Mouse (Mus musculus): Measurements from ENCODE around the gene Snx25. TPM values are rescaled to one million over a fixed set of nuclear protein-coding genes. Genes with fewer than 3 reads are reported as not detected.
"Not testable (repeated sequence)": the region's sequence is repeated elsewhere in the genome, so short reads cannot be mapped to it uniquely, and the experiment has no call there.

Gene Snx25
- total and polyA plus RNA-seq, 2 experiments from 2014 or later, result 2.4 to 14.7 TPM

DNA sequence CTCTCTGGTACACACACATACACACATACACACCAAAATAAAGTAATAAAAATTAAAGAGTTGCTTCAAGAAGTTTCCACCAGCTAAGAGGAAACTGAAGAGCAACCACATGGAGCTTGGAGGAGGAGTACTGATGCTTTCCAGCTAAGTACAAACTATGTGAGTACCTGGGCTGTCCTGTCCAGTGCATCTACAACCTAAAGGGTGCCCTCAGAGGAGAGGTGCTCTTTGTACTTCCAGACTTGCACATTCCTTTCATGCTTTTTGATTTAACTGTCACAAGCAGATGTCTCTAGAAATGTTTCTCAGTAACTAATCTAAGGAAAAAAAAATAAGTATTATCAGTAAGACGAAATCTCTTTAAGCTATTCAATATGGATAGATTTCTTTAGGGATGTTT is 14.6 kb downstream of the Snx25 start:
- TF ChIP-seq CTCF (IDR thresholded peaks at IDR 0.05; ENCODE audit: low read depth), result no peak
- no peak for TF ChIP-seq EP300 (IDR thresholded peaks at IDR 0.05; ENCODE audit: low read depth)
- H3K27ac ChIP-seq (ENCODE audit: low read depth), result no peak overlapping the region
- ATAC-seq (ENCODE audit: insufficient read depth, low read depth) (no peak), DNase-seq (ENCODE audit: low spot score) (no peak)
- no peaks in the 10 kb centered on the region for H3K27me3 ChIP-seq (ENCODE audit: control insufficient read depth, insufficient read depth, low read length)
- no peak overlapping the region for H3K4me3 ChIP-seq (ENCODE audit: low read depth, low read length)
- H3K4me2 ChIP-seq (ENCODE audit: low read depth, low read length), result no peak overlapping the region
- H3K9me3 ChIP-seq (replicated peaks; ENCODE audit: control insufficient read depth, low read length), result no peaks in the 10 kb centered on the region; the same call in 1 of the 2 replicates
- no peaks in the 10 kb centered on the region for H3K36me3 ChIP-seq (replicated peaks; ENCODE audit: control insufficient read depth, insufficient read depth, low read length)
- H3K9ac ChIP-seq (replicated peaks; ENCODE audit: low read depth, low read length), result no peak overlapping the region
- WGBS, result 74% methylated on average over 1 of the region's 1 CpGs
- H3K4me1 ChIP-seq (ENCODE audit: control insufficient read depth, insufficient read depth), result peaks cover 6% of the 10 kb centered on the region; the same call in 1 of the 2 replicates

DNA sequence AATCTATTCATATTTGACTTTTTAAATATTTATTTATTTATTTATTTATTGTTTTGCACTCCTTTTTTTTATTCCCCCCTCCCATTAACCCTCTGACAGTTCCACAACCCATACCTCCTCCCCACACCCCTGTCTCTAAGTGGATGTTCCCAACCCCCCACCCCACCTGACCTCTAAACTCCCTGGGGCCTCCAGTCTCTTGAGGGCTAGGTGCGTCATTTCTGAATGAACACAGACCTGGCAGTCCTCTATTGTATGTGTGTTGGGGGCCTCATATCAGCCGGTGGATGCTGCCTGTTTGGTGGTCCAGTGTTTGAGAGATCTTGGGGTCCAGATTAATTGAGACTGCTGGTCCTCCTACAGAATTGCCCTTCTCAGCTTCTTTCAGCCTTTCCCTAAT is 16.4 kb downstream of the Snx25 start:
- not testable (repeated sequence) for H3K36me3 ChIP-seq (replicated peaks; ENCODE audit: control insufficient read depth, insufficient read depth, low read length); H3K4me1 ChIP-seq (ENCODE audit: control insufficient read depth, insufficient read depth); H3K27ac ChIP-seq (ENCODE audit: low read depth); DNase-seq (ENCODE audit: low spot score); H3K9ac ChIP-seq (replicated peaks; ENCODE audit: low read depth, low read length); ATAC-seq (ENCODE audit: insufficient read depth, low read depth); H3K9me3 ChIP-seq (replicated peaks; ENCODE audit: control insufficient read depth, low read length); H3K27me3 ChIP-seq (ENCODE audit: control insufficient read depth, insufficient read depth, low read length); H3K4me2 ChIP-seq (ENCODE audit: low read depth, low read length); H3K4me3 ChIP-seq (ENCODE audit: low read depth, low read length)
- 86% methylated on average over 2 of the region's 2 CpGs for WGBS

DNA sequence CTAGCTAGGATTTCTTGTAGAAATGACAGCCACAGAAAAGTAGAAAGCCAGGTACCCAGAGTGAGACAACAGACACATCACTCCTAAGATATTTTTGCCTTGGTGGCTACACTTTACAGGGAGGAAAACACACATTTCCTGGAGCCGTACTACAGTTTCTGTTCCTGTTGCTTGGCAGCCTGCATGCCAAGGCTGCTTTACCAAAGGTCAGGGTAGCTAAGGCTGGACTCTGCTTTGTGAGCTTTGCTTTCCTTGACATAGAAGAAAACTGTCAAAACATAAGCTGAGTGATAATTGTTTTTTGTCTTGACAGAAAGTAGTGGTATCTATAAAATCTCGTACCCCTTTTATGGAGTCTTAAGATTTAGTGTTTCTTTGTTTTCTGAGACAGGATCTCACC is 21.5 kb downstream of the Snx25 start:
- no peaks in the 10 kb centered on the region for H3K4me1 ChIP-seq (ENCODE audit: control insufficient read depth, insufficient read depth)
- H3K9ac ChIP-seq (replicated peaks; ENCODE audit: low read depth, low read length), result no peak overlapping the region
- no peak for ATAC-seq (ENCODE audit: insufficient read depth, low read depth)
- no peak overlapping the region for H3K4me2 ChIP-seq (ENCODE audit: low read depth, low read length)
- TF ChIP-seq CTCF (IDR thresholded peaks at IDR 0.05; ENCODE audit: low read depth), result no peak
- TF ChIP-seq EP300 (IDR thresholded peaks at IDR 0.05; ENCODE audit: low read depth), result no peak
- H3K27ac ChIP-seq (ENCODE audit: low read depth), result no peak overlapping the region
- no peaks in the 10 kb centered on the region; the same call in 1 of the 2 replicates for H3K9me3 ChIP-seq (replicated peaks; ENCODE audit: control insufficient read depth, low read length)
- H3K27me3 ChIP-seq (ENCODE audit: control insufficient read depth, insufficient read depth, low read length), result no peaks in the 10 kb centered on the region
- no peak for DNase-seq (ENCODE audit: low spot score)
- 57% methylated on average over 2 of the region's 2 CpGs for WGBS
- no peak overlapping the region for H3K4me3 ChIP-seq (ENCODE audit: low read depth, low read length)
- no peaks in the 10 kb centered on the region for H3K36me3 ChIP-seq (replicated peaks; ENCODE audit: control insufficient read depth, insufficient read depth, low read length)

DNA sequence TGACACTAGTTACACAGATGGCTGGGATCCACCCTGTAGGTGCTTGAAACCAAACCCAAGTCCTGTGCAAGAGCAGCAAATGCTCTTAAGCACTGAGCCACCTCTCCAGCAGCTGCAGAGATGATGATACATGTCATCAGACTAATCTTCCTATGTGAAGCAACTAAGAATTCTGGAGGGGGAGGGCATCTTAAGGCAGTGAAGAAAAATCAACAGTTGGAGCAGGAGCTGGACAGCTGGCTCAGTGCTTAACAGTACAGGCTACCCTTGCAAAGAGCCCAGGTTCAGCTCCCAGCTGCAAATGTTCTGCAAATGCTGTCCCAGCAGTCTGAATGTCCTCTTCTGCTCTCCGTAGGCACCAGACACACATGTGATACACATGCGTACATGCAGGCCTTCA is 29.5 kb downstream of the Snx25 start:
- H3K4me2 ChIP-seq (ENCODE audit: low read depth, low read length), result no peak overlapping the region
- no peak for DNase-seq (ENCODE audit: low spot score)
- ATAC-seq (ENCODE audit: insufficient read depth, low read depth), result no peak
- H3K36me3 ChIP-seq (replicated peaks; ENCODE audit: control insufficient read depth, insufficient read depth, low read length), result peaks cover 9% of the 10 kb centered on the region; the same call in 1 of the 2 replicates
- H3K4me3 ChIP-seq (ENCODE audit: low read depth, low read length), result no peak overlapping the region
- WGBS, result 93% methylated on average over 2 of the region's 2 CpGs
- H3K27me3 ChIP-seq (ENCODE audit: control insufficient read depth, insufficient read depth, low read length), result no peaks in the 10 kb centered on the region
- no peaks in the 10 kb centered on the region for H3K9me3 ChIP-seq (replicated peaks; ENCODE audit: control insufficient read depth, low read length)
- H3K9ac ChIP-seq (replicated peaks; ENCODE audit: low read depth, low read length), result no peak overlapping the region
- no peaks in the 10 kb centered on the region for H3K4me1 ChIP-seq (ENCODE audit: control insufficient read depth, insufficient read depth)
- no peak overlapping the region for H3K27ac ChIP-seq (ENCODE audit: low read depth)
- TF ChIP-seq CTCF (IDR thresholded peaks at IDR 0.05; ENCODE audit: low read depth), result no peak
- no peak for TF ChIP-seq EP300 (IDR thresholded peaks at IDR 0.05; ENCODE audit: low read depth)

DNA sequence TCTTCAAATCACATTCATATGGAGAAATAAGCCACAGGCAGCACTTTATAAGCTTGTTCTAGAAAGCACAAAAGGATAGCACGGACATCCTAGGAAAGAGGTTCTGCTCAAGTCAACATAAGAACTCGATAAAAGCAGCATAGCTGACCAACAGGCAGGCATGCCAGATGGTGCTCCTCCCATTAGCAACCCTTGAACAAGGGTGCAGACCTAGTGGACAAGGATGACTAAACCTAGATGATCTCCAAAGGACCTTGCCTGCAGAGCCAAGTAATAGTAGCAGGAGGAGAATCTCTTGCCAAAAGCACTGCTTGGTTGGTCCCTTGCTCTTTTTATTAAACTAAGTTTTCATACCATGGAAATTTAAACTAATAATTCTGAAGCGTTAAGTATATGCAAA is 32.8 kb downstream of the Snx25 start:
- Histone ChIP-seq H3K27ac (ENCODE audit: low read depth) (no peak overlapping the region), H3K9me3 (replicated peaks; ENCODE audit: control insufficient read depth, low read length) (no peaks in the 10 kb centered on the region), H3K4me1 (ENCODE audit: control insufficient read depth, insufficient read depth) (no peaks in the 10 kb centered on the region), H3K9ac (replicated peaks; ENCODE audit: low read depth, low read length) (no peak overlapping the region), H3K4me3 (ENCODE audit: low read depth, low read length) (no peak overlapping the region), H3K4me2 (ENCODE audit: low read depth, low read length) (no peak overlapping the region), H3K27me3 (ENCODE audit: control insufficient read depth, insufficient read depth, low read length) (no peaks in the 10 kb centered on the region), H3K36me3 (replicated peaks; ENCODE audit: control insufficient read depth, insufficient read depth, low read length) (peaks cover 17% of the 10 kb centered on the region)
- 93% methylated on average over 3 of the region's 3 CpGs for WGBS
- ATAC-seq (ENCODE audit: insufficient read depth, low read depth), result no peak
- TF ChIP-seq EP300 (IDR thresholded peaks at IDR 0.05; ENCODE audit: low read depth) (no peak), CTCF (IDR thresholded peaks at IDR 0.05; ENCODE audit: low read depth) (no peak)
- DNase-seq (ENCODE audit: low spot score), result no peak

DNA sequence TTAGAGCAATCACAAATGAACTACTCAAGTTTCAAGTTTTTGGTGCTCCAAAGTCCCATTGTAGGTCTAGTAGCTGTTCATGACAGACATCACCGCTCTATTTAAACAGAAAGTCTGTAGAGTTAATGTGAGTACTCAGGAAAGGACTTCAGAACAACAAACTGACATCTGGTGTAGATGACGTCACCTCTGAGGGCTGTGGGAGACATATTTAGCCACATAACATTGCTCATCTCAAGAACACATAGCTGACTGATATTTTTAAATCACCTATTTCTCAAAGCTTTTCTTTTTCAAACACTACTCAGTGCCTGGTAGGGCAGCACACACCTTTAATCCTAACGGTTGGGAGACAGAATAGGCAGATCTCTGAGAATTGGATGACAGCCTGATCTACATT is 34.8 kb downstream of the Snx25 start:
- 49% methylated on average over 3 of the region's 3 CpGs for WGBS
- ATAC-seq (ENCODE audit: insufficient read depth, low read depth), result no peak
- Histone ChIP-seq H3K4me3 (ENCODE audit: low read depth, low read length) (no peak overlapping the region), H3K36me3 (replicated peaks; ENCODE audit: control insufficient read depth, insufficient read depth, low read length) (peaks cover 8% of the 10 kb centered on the region; the same call in 1 of the 2 replicates), H3K9me3 (replicated peaks; ENCODE audit: control insufficient read depth, low read length) (no peaks in the 10 kb centered on the region), H3K9ac (replicated peaks; ENCODE audit: low read depth, low read length) (no peak overlapping the region), H3K27me3 (ENCODE audit: control insufficient read depth, insufficient read depth, low read length) (no peaks in the 10 kb centered on the region), H3K4me2 (ENCODE audit: low read depth, low read length) (no peak overlapping the region), H3K27ac (ENCODE audit: low read depth) (no peak overlapping the region), H3K4me1 (ENCODE audit: control insufficient read depth, insufficient read depth) (no peaks in the 10 kb centered on the region)
- no peak for TF ChIP-seq EP300 (IDR thresholded peaks at IDR 0.05; ENCODE audit: low read depth)
- TF ChIP-seq CTCF (IDR thresholded peaks at IDR 0.05; ENCODE audit: low read depth), result no peak
- no peak for DNase-seq (ENCODE audit: low spot score)

DNA sequence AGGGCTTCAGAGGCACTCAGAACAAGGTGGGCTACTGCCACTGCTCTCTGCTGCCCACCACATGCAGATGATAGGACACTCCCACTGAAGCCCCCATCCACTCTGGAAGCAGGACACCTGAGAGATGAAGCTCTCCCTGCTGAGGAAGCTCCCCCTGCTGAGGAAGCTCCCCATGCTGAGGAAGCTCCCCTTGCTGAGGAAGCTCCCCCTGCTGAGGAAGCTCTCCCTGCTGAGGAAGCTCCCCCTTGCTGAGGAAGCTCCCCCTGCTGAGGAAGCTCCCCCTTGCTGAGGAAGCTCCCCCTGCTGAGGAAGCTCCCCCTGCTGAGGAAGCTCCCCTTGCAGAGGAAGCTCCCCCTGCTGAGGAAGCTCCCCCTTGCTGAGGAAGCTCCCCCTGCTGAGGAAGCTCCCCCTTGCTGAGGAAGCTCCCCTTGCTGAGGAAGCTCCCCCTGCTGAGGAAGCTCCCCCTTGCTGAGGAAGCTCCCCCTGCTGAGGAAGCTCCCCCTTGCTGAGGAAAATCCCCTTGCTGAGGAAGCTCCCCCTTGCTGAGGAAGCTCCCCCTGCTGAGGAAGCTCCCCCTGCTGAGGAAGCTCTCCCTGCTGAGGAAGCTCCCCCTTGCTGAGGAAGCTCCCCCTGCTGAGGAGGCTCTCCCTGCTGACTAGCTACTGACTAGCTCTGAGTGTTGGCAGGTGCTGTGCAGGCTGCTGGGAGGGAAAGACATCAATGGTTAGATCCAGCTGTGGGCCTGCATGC is 38.4 kb downstream of the Snx25 start:
- H3K36me3 ChIP-seq (replicated peaks; ENCODE audit: control insufficient read depth, insufficient read depth, low read length), result peaks cover 15% of the 10 kb centered on the region; the same call in 1 of the 2 replicates
- not testable (repeated sequence) for H3K27ac ChIP-seq (ENCODE audit: low read depth); ATAC-seq (ENCODE audit: insufficient read depth, low read depth); H3K9me3 ChIP-seq (replicated peaks; ENCODE audit: control insufficient read depth, low read length); H3K9ac ChIP-seq (replicated peaks; ENCODE audit: low read depth, low read length); H3K4me3 ChIP-seq (ENCODE audit: low read depth, low read length); H3K4me1 ChIP-seq (ENCODE audit: control insufficient read depth, insufficient read depth); H3K4me2 ChIP-seq (ENCODE audit: low read depth, low read length); H3K27me3 ChIP-seq (ENCODE audit: control insufficient read depth, insufficient read depth, low read length); DNase-seq (ENCODE audit: low spot score)
